Mouse (Mus musculus): ENCODE data around the gene Mrpl36. TPM values are rescaled to one million over a fixed set of nuclear protein-coding genes. Genes with fewer than 3 reads are reported as not detected.

Mrpl36 gene
- 122 and 124 TPM in 2 replicates for polyA plus RNA-seq (2015; fragmentation: Nextera tagmentation; extraction: Ambion mirVana)

- H3K4me1 ChIP-seq (replicated peaks; ENCODE audit: control insufficient read depth, insufficient read depth, low read length) = peaks cover 21% of the 10 kb centered on the region
- peaks cover 4% of the 10 kb centered on the region; the same call in 1 of the 2 replicates for H3K36me3 ChIP-seq (ENCODE audit: control insufficient read depth, insufficient read depth, low read length)
- WGBS = under 1% methylated on average over 45 of the region's 45 CpGs
- ATAC-seq (ENCODE audit: low read depth) = peak; percentile 93
- H3K27me3 ChIP-seq (ENCODE audit: control insufficient read depth, insufficient read depth, low read depth, low read length) = no peaks in the 10 kb centered on the region
- peak within 1 kb of the TSS; percentile 62 for H3K27ac ChIP-seq (ENCODE audit: low read length)
- peak within 1 kb of the TSS; percentile 83 for H3K4me2 ChIP-seq (ENCODE audit: low read depth, low read length)
- H3K4me3 ChIP-seq (ENCODE audit: low read length) = peak within 1 kb of the TSS; percentile 83
- no peaks in the 10 kb centered on the region for H3K9me3 ChIP-seq (ENCODE audit: control insufficient read depth, low read length)
- peak within 1 kb of the TSS; percentile 85 for H3K9ac ChIP-seq (ENCODE audit: low read length)
Measured at GRCm38 (mm10) chr13:73327827-73328698, at the start of gene Mrpl36, which contains the start of gene Ndufs6. Gene Mrpl36, plus strand, starts transcription at chr13:73328513. Gene Ndufs6, minus strand, starts transcription at chr13:73328542.

DNA sequence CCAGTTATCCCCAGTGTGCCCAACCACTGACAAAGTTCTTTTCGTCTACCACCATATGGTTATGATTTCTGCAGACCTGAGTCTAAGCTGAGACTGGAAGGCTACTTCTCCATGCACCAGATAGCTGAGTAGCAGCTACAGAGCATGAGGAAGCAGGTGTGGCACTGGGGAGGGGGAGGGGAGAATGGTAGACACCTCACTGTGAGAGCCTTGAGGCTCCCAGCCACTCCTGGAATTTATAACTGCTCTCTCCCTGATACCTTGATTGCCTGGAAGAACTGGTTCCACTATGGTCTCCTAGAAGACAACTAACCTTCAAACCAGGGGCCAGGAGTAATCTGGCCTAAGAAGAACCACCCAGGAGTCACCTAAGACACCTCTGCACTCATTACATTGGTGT is 49.1 kb upstream of the Mrpl36 start:
- Histone ChIP-seq H3K9ac (ENCODE audit: low read length) (no peak overlapping the region), H3K9me3 (ENCODE audit: control insufficient read depth, low read length) (no peaks in the 10 kb centered on the region), H3K36me3 (ENCODE audit: control insufficient read depth, insufficient read depth, low read length) (no peaks in the 10 kb centered on the region), H3K4me1 (replicated peaks; ENCODE audit: control insufficient read depth, insufficient read depth, low read length) (no peaks in the 10 kb centered on the region), H3K4me3 (ENCODE audit: low read length) (no peak overlapping the region), H3K4me2 (ENCODE audit: low read depth, low read length) (no peak overlapping the region), H3K27ac (ENCODE audit: low read length) (no peak overlapping the region), H3K27me3 (ENCODE audit: control insufficient read depth, insufficient read depth, low read depth, low read length) (peaks cover 4% of the 10 kb centered on the region; the same call in 1 of the 2 replicates)
- no peak for ATAC-seq (ENCODE audit: low read depth)
- 66% methylated on average over 1 of the region's 1 CpGs for WGBS

- no peak overlapping the region for H3K9ac ChIP-seq (ENCODE audit: low read length)
- WGBS = 61% methylated on average over 2 of the region's 2 CpGs
- H3K4me3 ChIP-seq (ENCODE audit: low read length) = no peak overlapping the region
- no peak overlapping the region for H3K4me2 ChIP-seq (ENCODE audit: low read depth, low read length)
- no peak overlapping the region for H3K27ac ChIP-seq (ENCODE audit: low read length)
- no peaks in the 10 kb centered on the region for H3K4me1 ChIP-seq (replicated peaks; ENCODE audit: control insufficient read depth, insufficient read depth, low read length)
- H3K36me3 ChIP-seq (ENCODE audit: control insufficient read depth, insufficient read depth, low read length) = no peaks in the 10 kb centered on the region
- H3K27me3 ChIP-seq (ENCODE audit: control insufficient read depth, insufficient read depth, low read depth, low read length) = no peaks in the 10 kb centered on the region
- no peak for ATAC-seq (ENCODE audit: low read depth)
- H3K9me3 ChIP-seq (ENCODE audit: control insufficient read depth, low read length) = no peaks in the 10 kb centered on the region
Measured at GRCm38 (mm10) chr13:73282407-73282806, 45.9 kb upstream of the Mrpl36 start.

DNA sequence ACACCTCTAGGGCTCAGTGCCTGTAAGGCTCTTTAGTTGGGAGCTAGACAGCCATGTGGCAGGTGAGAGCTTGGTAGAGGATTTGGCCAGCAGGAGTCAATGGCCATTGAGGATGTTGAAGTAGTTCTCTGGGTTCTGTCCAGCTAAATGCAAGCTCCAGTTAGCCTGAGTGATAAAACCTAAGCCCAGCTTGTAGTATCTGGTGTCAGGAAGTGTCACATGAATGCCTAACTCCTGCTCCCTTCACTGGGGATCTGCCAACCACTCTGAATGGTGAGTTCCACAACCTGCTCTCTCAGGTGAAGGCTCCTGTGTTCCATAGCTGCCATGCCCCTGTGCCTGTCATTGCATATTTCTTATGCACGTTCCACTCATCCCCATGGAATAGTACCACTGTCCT is 44.8 kb upstream of the Mrpl36 start:
- Histone ChIP-seq H3K4me1 (replicated peaks; ENCODE audit: control insufficient read depth, insufficient read depth, low read length) (no peaks in the 10 kb centered on the region), H3K9me3 (ENCODE audit: control insufficient read depth, low read length) (no peaks in the 10 kb centered on the region), H3K9ac (ENCODE audit: low read length) (no peak overlapping the region), H3K4me2 (ENCODE audit: low read depth, low read length) (no peak overlapping the region), H3K27me3 (ENCODE audit: control insufficient read depth, insufficient read depth, low read depth, low read length) (no peaks in the 10 kb centered on the region), H3K4me3 (ENCODE audit: low read length) (no peak overlapping the region), H3K27ac (ENCODE audit: low read length) (no peak overlapping the region), H3K36me3 (ENCODE audit: control insufficient read depth, insufficient read depth, low read length) (no peaks in the 10 kb centered on the region)
- no peak for ATAC-seq (ENCODE audit: low read depth)
- 97% methylated on average over 1 of the region's 1 CpGs for WGBS

DNA sequence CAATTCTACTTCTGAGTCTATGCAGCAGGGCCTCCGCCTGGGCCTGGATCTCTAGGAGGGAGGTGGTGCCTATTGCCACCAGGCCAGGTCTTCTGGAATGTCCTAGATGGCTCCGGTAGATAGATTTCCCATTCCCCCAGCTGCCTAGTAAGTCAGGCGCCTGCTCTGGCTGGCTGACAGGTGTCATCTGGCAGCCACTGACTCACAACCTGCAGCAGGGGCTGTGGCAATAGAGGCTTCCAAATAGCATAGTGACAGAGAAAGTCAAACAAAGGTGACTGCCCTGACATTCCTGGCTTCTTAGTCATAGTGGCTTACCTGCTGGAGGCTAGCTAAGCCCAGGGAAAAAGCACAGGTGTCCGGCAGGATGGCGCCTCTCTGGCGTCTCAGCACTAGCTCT is 38.1 kb upstream of the Mrpl36 start:
- Histone ChIP-seq H3K4me1 (replicated peaks; ENCODE audit: control insufficient read depth, insufficient read depth, low read length) (no peaks in the 10 kb centered on the region; the same call in 1 of the 2 replicates), H3K36me3 (ENCODE audit: control insufficient read depth, insufficient read depth, low read length) (no peaks in the 10 kb centered on the region), H3K27me3 (ENCODE audit: control insufficient read depth, insufficient read depth, low read depth, low read length) (no peaks in the 10 kb centered on the region), H3K4me2 (ENCODE audit: low read depth, low read length) (no peak overlapping the region), H3K4me3 (ENCODE audit: low read length) (no peak overlapping the region), H3K27ac (ENCODE audit: low read length) (no peak overlapping the region), H3K9ac (ENCODE audit: low read length) (no peak overlapping the region), H3K9me3 (ENCODE audit: control insufficient read depth, low read length) (no peaks in the 10 kb centered on the region)
- 48% methylated on average over 6 of the region's 6 CpGs for WGBS
- peak; percentile 71 for ATAC-seq (ENCODE audit: low read depth)

- WGBS = 14% methylated on average over 2 of the region's 2 CpGs
- Histone ChIP-seq H3K9me3 (ENCODE audit: control insufficient read depth, low read length) (no peaks in the 10 kb centered on the region), H3K4me1 (replicated peaks; ENCODE audit: control insufficient read depth, insufficient read depth, low read length) (no peaks in the 10 kb centered on the region; the same call in 1 of the 2 replicates), H3K9ac (ENCODE audit: low read length) (no peak overlapping the region), H3K27ac (ENCODE audit: low read length) (no peak overlapping the region), H3K4me3 (ENCODE audit: low read length) (no peak overlapping the region), H3K36me3 (ENCODE audit: control insufficient read depth, insufficient read depth, low read length) (no peaks in the 10 kb centered on the region), H3K27me3 (ENCODE audit: control insufficient read depth, insufficient read depth, low read depth, low read length) (no peaks in the 10 kb centered on the region), H3K4me2 (ENCODE audit: low read depth, low read length) (no peak overlapping the region)
- ATAC-seq (ENCODE audit: low read depth) = no peak
Measured at GRCm38 (mm10) chr13:73291102-73291501, 37.2 kb upstream of the Mrpl36 start.

- WGBS = 45% methylated on average over 4 of the region's 4 CpGs
- Histone ChIP-seq H3K27ac (ENCODE audit: low read length) (no peak overlapping the region), H3K9ac (ENCODE audit: low read length) (no peak overlapping the region), H3K4me1 (replicated peaks; ENCODE audit: control insufficient read depth, insufficient read depth, low read length) (no peaks in the 10 kb centered on the region), H3K9me3 (ENCODE audit: control insufficient read depth, low read length) (no peaks in the 10 kb centered on the region), H3K36me3 (ENCODE audit: control insufficient read depth, insufficient read depth, low read length) (no peaks in the 10 kb centered on the region), H3K27me3 (ENCODE audit: control insufficient read depth, insufficient read depth, low read depth, low read length) (no peaks in the 10 kb centered on the region), H3K4me2 (ENCODE audit: low read depth, low read length) (no peak overlapping the region), H3K4me3 (ENCODE audit: low read length) (no peak overlapping the region)
- no peak for ATAC-seq (ENCODE audit: low read depth)
Measured at GRCm38 (mm10) chr13:73298717-73299116, 29.6 kb upstream of the Mrpl36 start.

DNA sequence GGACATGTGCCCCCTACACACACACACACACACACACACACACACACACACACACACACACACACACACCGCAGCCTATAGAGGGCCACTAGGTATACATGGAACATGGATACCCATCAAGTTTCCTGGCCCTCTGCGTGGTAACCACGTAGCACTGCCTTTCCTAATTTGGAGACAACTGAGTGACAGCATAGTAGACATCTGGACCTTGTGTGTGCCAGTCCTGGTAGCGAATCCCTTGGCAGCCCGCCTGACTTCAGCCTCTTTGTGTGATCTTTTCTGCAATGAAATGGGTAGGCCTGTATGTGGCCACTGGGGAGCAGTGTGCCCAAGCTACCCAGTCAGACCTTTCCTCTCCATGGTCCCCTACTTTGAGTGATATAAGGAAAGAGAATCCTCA is 29.0 kb upstream of the Mrpl36 start:
- no peak for ATAC-seq (ENCODE audit: low read depth)
- no peaks in the 10 kb centered on the region for H3K27me3 ChIP-seq (ENCODE audit: control insufficient read depth, insufficient read depth, low read depth, low read length)
- no peak overlapping the region for H3K4me3 ChIP-seq (ENCODE audit: low read length)
- no peaks in the 10 kb centered on the region for H3K9me3 ChIP-seq (ENCODE audit: control insufficient read depth, low read length)
- no peaks in the 10 kb centered on the region for H3K4me1 ChIP-seq (replicated peaks; ENCODE audit: control insufficient read depth, insufficient read depth, low read length)
- H3K36me3 ChIP-seq (ENCODE audit: control insufficient read depth, insufficient read depth, low read length) = no peaks in the 10 kb centered on the region
- no peak overlapping the region for H3K9ac ChIP-seq (ENCODE audit: low read length)
- no peak overlapping the region for H3K4me2 ChIP-seq (ENCODE audit: low read depth, low read length)
- WGBS = 83% methylated on average over 5 of the region's 5 CpGs
- no peak overlapping the region for H3K27ac ChIP-seq (ENCODE audit: low read length)

GRCm38 (mm10) chr13:73304729-73305128 is 23.6 kb upstream of the Mrpl36 start:
- no peak overlapping the region for H3K27ac ChIP-seq (ENCODE audit: low read length)
- no peak for ATAC-seq (ENCODE audit: low read depth)

More at GRCm38 (mm10) chr13:73304729-73305128, 23.6 kb upstream of the Mrpl36 start:
- H3K4me2 ChIP-seq (ENCODE audit: low read depth, low read length) = no peak overlapping the region
- no peaks in the 10 kb centered on the region for H3K9me3 ChIP-seq (ENCODE audit: control insufficient read depth, low read length)
- WGBS = 51% methylated on average over 6 of the region's 6 CpGs
- no peak overlapping the region for H3K9ac ChIP-seq (ENCODE audit: low read length)
- H3K27me3 ChIP-seq (ENCODE audit: control insufficient read depth, insufficient read depth, low read depth, low read length) = no peaks in the 10 kb centered on the region
- no peaks in the 10 kb centered on the region for H3K4me1 ChIP-seq (replicated peaks; ENCODE audit: control insufficient read depth, insufficient read depth, low read length)
- no peaks in the 10 kb centered on the region for H3K36me3 ChIP-seq (ENCODE audit: control insufficient read depth, insufficient read depth, low read length)
- no peak overlapping the region for H3K4me3 ChIP-seq (ENCODE audit: low read length)
